11 mouse cellular contexts compared by ENCODE assay signal in genomic region chr4:132428022-132428542, GRCm38 (mm10). TPM values are rescaled to one million over a fixed set of nuclear protein-coding genes. Genes with fewer than 3 reads are reported as not detected.
A peak's percentile ranks its signal among the peaks of the same experiment; 100 is the strongest.
DNase-seq lines count a peak whose midpoint lies in the region; ATAC-seq and TF ChIP-seq lines count a peak whose summit lies in the region.
"Had no signal": no experiment of that assay in that cellular context is flagged by ENCODE, and none has a peak within 500 bp of the region (broad histone marks: within the 10 kb centered on the region; RNA-seq: fewer than 3 reads in every experiment).

No protein-coding gene starts in this region.

- no peak for DNase-seq in lung, postnatal 0 days (ENCODE audit: low spot score)
- DNase-seq in lung, adult 18-20 months = no peak
- peak; percentile 64 for DNase-seq in liver, embryonic 11.5 days (ENCODE audit: low spot score)
- DNase-seq in stomach, postnatal 0 days (ENCODE audit: low spot score) = peak; percentile 56
- no peak for DNase-seq in right cerebral cortex, postnatal 36 days (ENCODE audit: low spot score in 2 of 2)
- DNase-seq in cerebellum, postnatal 14 days = no peak
- DNase-seq in gastrocnemius, adult 2 months = no peak
- DNase-seq: right cerebral cortex, postnatal 25 days had no signal

- H3K36me3 ChIP-seq in lung, postnatal 0 days (ENCODE audit: insufficient read depth, low read length) = no peaks in the 10 kb centered on the region
- H3K36me3 ChIP-seq in liver, embryonic 11.5 days (ENCODE audit: control insufficient read depth, insufficient read depth, low read length) = no peaks in the 10 kb centered on the region
- H3K36me3 ChIP-seq in stomach, postnatal 0 days (ENCODE audit: control insufficient read depth, insufficient read depth, low read length) = no peaks in the 10 kb centered on the region
- H3K36me3 ChIP-seq: forebrain, embryonic 15.5 days; midbrain, embryonic 10.5 days had no signal

- no peak overlapping the region for H3K4me2 ChIP-seq in lung, postnatal 0 days (replicated peaks; ENCODE audit: low read depth, low read length)
- H3K4me2 ChIP-seq in liver, embryonic 11.5 days = peak overlapping the region; percentile 9
- H3K4me2 ChIP-seq in stomach, postnatal 0 days (replicated peaks; ENCODE audit: low read depth) = no peak overlapping the region
- H3K4me2 ChIP-seq: forebrain, embryonic 15.5 days had no signal

- TF ChIP-seq CTCF in lung, postnatal 0 days (IDR thresholded peaks at IDR 0.05) = no peak
- TF ChIP-seq CTCF in stomach, postnatal 0 days (IDR thresholded peaks at IDR 0.05; ENCODE audit: low read depth) = peak; percentile 39
- TF ChIP-seq CTCF in gastrocnemius, adult 2 months (IDR thresholded peaks at IDR 0.05) = no peak

- ATAC-seq in lung, postnatal 0 days = peak; percentile 19; the same call in 1 of the 2 replicates
- ATAC-seq in erythroblast, adult 5-6 weeks (replicated peaks; ENCODE audit: low FRiP score, poor library complexity, severe bottlenecking) = peak; percentile 93
- ATAC-seq in liver, embryonic 11.5 days (replicated peaks; ENCODE audit: low FRiP score) = peak; percentile 96
- peak; percentile 73 for ATAC-seq in stomach, postnatal 0 days (ENCODE audit: low FRiP score, low TSS enrichment)
- ATAC-seq: forebrain, embryonic 15.5 days had no signal

- WGBS in lung, postnatal 0 days = 15% methylated on average over 9 of the region's 9 CpGs
- WGBS in liver, embryonic 11.5 days = 19% methylated on average over 9 of the region's 9 CpGs
- 19% methylated on average over 9 of the region's 9 CpGs for WGBS in stomach, postnatal 0 days

- no peaks in the 10 kb centered on the region for H3K9me3 ChIP-seq in lung, postnatal 0 days (ENCODE audit: low read length)
- H3K9me3 ChIP-seq in liver, embryonic 11.5 days (ENCODE audit: control insufficient read depth, low read length) = no peaks in the 10 kb centered on the region
- H3K9me3 ChIP-seq in stomach, postnatal 0 days (ENCODE audit: control insufficient read depth, low read length) = no peaks in the 10 kb centered on the region
- H3K9me3 ChIP-seq: forebrain, embryonic 15.5 days; midbrain, embryonic 10.5 days had no signal

- TF ChIP-seq EP300 in lung, postnatal 0 days (IDR thresholded peaks at IDR 0.05) = no peak
- no peak for TF ChIP-seq EP300 in stomach, postnatal 0 days (optimal IDR thresholded peaks at IDR 0.05)

- no peaks in the 10 kb centered on the region for H3K27me3 ChIP-seq in lung, postnatal 0 days (replicated peaks; ENCODE audit: insufficient read depth, low read length)
- no peaks in the 10 kb centered on the region for H3K27me3 ChIP-seq in liver, embryonic 11.5 days (replicated peaks; ENCODE audit: control insufficient read depth, insufficient read depth, low read length)
- H3K27me3 ChIP-seq in stomach, postnatal 0 days (ENCODE audit: control insufficient read depth, insufficient read depth, low read length) = no peaks in the 10 kb centered on the region
- H3K27me3 ChIP-seq: forebrain, embryonic 15.5 days had no signal

- H3K9ac ChIP-seq in lung, postnatal 0 days (replicated peaks; ENCODE audit: low read depth) = no peak overlapping the region
- H3K9ac ChIP-seq in liver, embryonic 11.5 days (ENCODE audit: low read depth, low read length) = no peak overlapping the region
- H3K9ac ChIP-seq in stomach, postnatal 0 days (ENCODE audit: low read length) = no peak overlapping the region
- H3K9ac ChIP-seq: forebrain, embryonic 15.5 days had no signal

- H3K4me3 ChIP-seq in lung, postnatal 0 days (ENCODE audit: low read depth, low read length) = no peak overlapping the region
- H3K4me3 ChIP-seq in liver, embryonic 11.5 days (ENCODE audit: low read depth, low read length) = no peak overlapping the region
- H3K4me3 ChIP-seq in stomach, postnatal 0 days (ENCODE audit: low read depth, low read length) = no peak overlapping the region
- H3K4me3 ChIP-seq in gastrocnemius, adult 2 months = no peak overlapping the region
- H3K4me3 ChIP-seq: forebrain, embryonic 15.5 days; midbrain, embryonic 10.5 days had no signal

- H3K4me1 ChIP-seq in lung, postnatal 0 days (ENCODE audit: insufficient read depth, low read depth, low read length) = no peaks in the 10 kb centered on the region
- H3K4me1 ChIP-seq in liver, embryonic 11.5 days (replicated peaks; ENCODE audit: control insufficient read depth, insufficient read depth, low read length) = peaks cover 26% of the 10 kb centered on the region
- no peaks in the 10 kb centered on the region for H3K4me1 ChIP-seq in stomach, postnatal 0 days (replicated peaks; ENCODE audit: control insufficient read depth, insufficient read depth)
- H3K4me1 ChIP-seq: forebrain, embryonic 15.5 days had no signal

- intact Hi-C loops in gastrocnemius, adult 2 months (cut with DNase I) = no loop called here

- H3K27ac ChIP-seq in lung, postnatal 0 days (ENCODE audit: low read length) = no peak overlapping the region
- peak overlapping the region; percentile 71 for H3K27ac ChIP-seq in liver, embryonic 11.5 days (ENCODE audit: low read depth, low read length)
- H3K27ac ChIP-seq in stomach, postnatal 0 days (replicated peaks) = no peak overlapping the region
- H3K27ac ChIP-seq in gastrocnemius, adult 2 months = no peak overlapping the region
- H3K27ac ChIP-seq: forebrain, embryonic 15.5 days; midbrain, embryonic 10.5 days had no signal

RNA-seq across cellular contexts. Expression of gene Phactr4, which starts 5.8 kb away (rescaled TPM):
- polyA plus RNA-seq in lung, postnatal 0 days (2015; fragmentation: Nextera tagmentation; extraction: Ambion mirVana) = 13.4 and 15.3 TPM in 2 replicates
- total RNA-seq in erythroblast, adult 5-6 weeks (2015; ENCODE audit: low replicate concordance) = 8.8 and 16.9 TPM in 2 replicates
- total RNA-seq in erythroblast, adult 5-6 weeks (2017; ENCODE audit: low replicate concordance) = 14.1 and 28.0 TPM in 2 replicates
- 30.9 and 32.4 TPM in 2 replicates for polyA plus RNA-seq in liver, embryonic 11.5 days (2014; fragmentation: Nextera tagmentation; extraction: Ambion mirVana)
- polyA plus RNA-seq in stomach, postnatal 0 days (2015; fragmentation: Nextera tagmentation; extraction: Ambion mirVana) = 17.6 and 20.6 TPM in 2 replicates
- 10 to 100 TPM; 14.6 to 15.6 TPM for total RNA-seq in gastrocnemius, adult 2 months (2021)

RNA-seq across cellular contexts. Expression of gene Med18, which starts 35.6 kb away (rescaled TPM):
- polyA plus RNA-seq in lung, postnatal 0 days (2015; fragmentation: Nextera tagmentation; extraction: Ambion mirVana) = 10.4 and 11.3 TPM in 2 replicates
- 2.5 and 5.6 TPM in 2 replicates for total RNA-seq in erythroblast, adult 5-6 weeks (2015; ENCODE audit: low replicate concordance)
- total RNA-seq in erythroblast, adult 5-6 weeks (2017; ENCODE audit: low replicate concordance) = 2.8 and 4.0 TPM in 2 replicates
- polyA plus RNA-seq in liver, embryonic 11.5 days (2014; fragmentation: Nextera tagmentation; extraction: Ambion mirVana) = 24.6 and 24.7 TPM in 2 replicates
- polyA plus RNA-seq in stomach, postnatal 0 days (2015; fragmentation: Nextera tagmentation; extraction: Ambion mirVana) = 12.2 and 13.6 TPM in 2 replicates
- 1 to 10 TPM; 2.9 to 3.3 TPM for total RNA-seq in gastrocnemius, adult 2 months (2021)

Comparison
In these comparisons a context has a peak if more than half of its experiments do, and no peak if none do; other contexts are left out.
1. ATAC-seq: peak in every context shown above with its lines; median percentile 96 in liver, embryonic 11.5 days; 93 in erythroblast, adult 5-6 weeks; 73 in stomach, postnatal 0 days; 19 in lung, postnatal 0 days.
2. DNase-seq: peak in liver, embryonic 11.5 days (single experiment) and stomach, postnatal 0 days (single experiment); none in lung, postnatal 0 days (single experiment), lung, adult 18-20 months (0 of 2), right cerebral cortex, postnatal 36 days (0 of 2), cerebellum, postnatal 14 days (0 of 2) and gastrocnemius, adult 2 months (single experiment).